Mouse (Mus musculus) liver, embryonic 12.5 days (tissue): ENCODE results near the gene Adcy3. TPM values are rescaled to one million over a fixed set of nuclear protein-coding genes. Genes with fewer than 3 reads are reported as not detected.

Experiments used
- ATAC-seq: fragments of 200-750 bp; cut with Nextera tagmentation; 2 replicates; pipeline ENCODE4 v1.8.0; 2017; ENCODE audit warnings: moderate number of reproducible peaks, mild to moderate bottlenecking, moderate library complexity
- H3K27ac ChIP-seq: fragments of 300-500 bp; sonication (generic); 2 replicates; pipeline ENCODE4 v1.5.1; 2016; ENCODE audit warnings: mild to moderate bottlenecking
- H3K27me3 ChIP-seq: fragments of 300-500 bp; sonication (generic); replicated peaks from 2 replicates; pipeline ENCODE4 v1.6.1; 2016; ENCODE audit warnings: mild to moderate bottlenecking, moderate library complexity
- H3K36me3 ChIP-seq: fragments of 300-500 bp; sonication (generic); 2 replicates; pipeline ENCODE4 v1.6.1; 2016; ENCODE audit warnings: mild to moderate bottlenecking, moderate library complexity
- H3K4me1 ChIP-seq: fragments of 300-500 bp; sonication (generic); 2 replicates; pipeline ENCODE4 v1.6.1; 2016
- H3K4me2 ChIP-seq: fragments of 300-500 bp; sonication (generic); 2 replicates; pipeline ENCODE4 v1.6.1; 2016; ENCODE audit warnings: mild to moderate bottlenecking, moderate library complexity
- H3K4me3 ChIP-seq: fragments of 300-500 bp; sonication (generic); 2 replicates; pipeline ENCODE4 v1.5.1; 2016; ENCODE audit warnings: mild to moderate bottlenecking, moderate library complexity
- H3K9ac ChIP-seq: fragments of 300-500 bp; sonication (generic); 2 replicates; pipeline ENCODE4 v1.6.1; 2016; ENCODE audit warnings: mild to moderate bottlenecking, moderate library complexity
- H3K9me3 ChIP-seq: fragments of 300-500 bp; sonication (generic); replicated peaks from 2 replicates; pipeline ENCODE4 v1.6.1; 2016; ENCODE audit warnings: mild to moderate bottlenecking, moderate library complexity
- WGBS: fragments of 180-500 bp; shearing (Covaris S2); methylation state at CpG from one replicate; pipeline ENCODE4 v1.1.7; 2016; ENCODE audit not compliant: insufficient replicate concordance; 5-methylcytosine and 5-hydroxymethylcytosine counted together
- polyA plus RNA-seq: library from polyadenylated mRNA; unstranded; fragments of >200 nt; fragmentation: Nextera tagmentation; extraction: Ambion mirVana; gene quantifications from 2 replicates; pipeline ENCODE4 v1.2.1, GENCODE M21; 2016

The Adcy3 gene
- polyA plus RNA-seq, 1 experiment from 2014 or later = 2.0 TPM

DNA sequence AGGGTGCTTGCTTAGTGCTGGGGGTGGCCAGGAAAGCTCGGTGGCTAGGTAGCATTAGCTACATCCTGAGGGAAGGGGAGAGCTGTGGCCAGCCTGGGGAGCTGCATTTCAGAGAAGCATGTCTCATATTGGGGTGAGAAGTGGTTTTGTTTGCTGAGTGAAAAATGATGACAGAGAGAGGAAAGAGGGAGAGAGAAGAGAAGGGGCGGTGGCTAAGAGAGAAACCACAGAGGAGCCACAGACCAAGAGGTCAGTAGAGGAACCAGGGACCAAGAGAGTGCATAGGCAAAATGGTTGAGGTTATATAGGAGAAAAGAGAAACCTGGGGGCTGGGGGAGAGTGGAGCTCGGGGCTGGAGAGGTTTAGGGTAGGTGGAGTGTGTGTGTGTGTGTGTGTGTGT, 25.3 kb downstream of the Adcy3 start:
- no peak overlapping the region for H3K9ac ChIP-seq
- no peaks in the 10 kb centered on the region for H3K4me1 ChIP-seq
- H3K27me3 ChIP-seq = no peaks in the 10 kb centered on the region
- H3K27ac ChIP-seq = no peak overlapping the region
- ATAC-seq = no peak
- no peak overlapping the region for H3K4me2 ChIP-seq
- H3K4me3 ChIP-seq = no peak overlapping the region
- H3K9me3 ChIP-seq = no peaks in the 10 kb centered on the region
- no peaks in the 10 kb centered on the region for H3K36me3 ChIP-seq
- 15% methylated on average over 3 of the region's 3 CpGs for WGBS

DNA sequence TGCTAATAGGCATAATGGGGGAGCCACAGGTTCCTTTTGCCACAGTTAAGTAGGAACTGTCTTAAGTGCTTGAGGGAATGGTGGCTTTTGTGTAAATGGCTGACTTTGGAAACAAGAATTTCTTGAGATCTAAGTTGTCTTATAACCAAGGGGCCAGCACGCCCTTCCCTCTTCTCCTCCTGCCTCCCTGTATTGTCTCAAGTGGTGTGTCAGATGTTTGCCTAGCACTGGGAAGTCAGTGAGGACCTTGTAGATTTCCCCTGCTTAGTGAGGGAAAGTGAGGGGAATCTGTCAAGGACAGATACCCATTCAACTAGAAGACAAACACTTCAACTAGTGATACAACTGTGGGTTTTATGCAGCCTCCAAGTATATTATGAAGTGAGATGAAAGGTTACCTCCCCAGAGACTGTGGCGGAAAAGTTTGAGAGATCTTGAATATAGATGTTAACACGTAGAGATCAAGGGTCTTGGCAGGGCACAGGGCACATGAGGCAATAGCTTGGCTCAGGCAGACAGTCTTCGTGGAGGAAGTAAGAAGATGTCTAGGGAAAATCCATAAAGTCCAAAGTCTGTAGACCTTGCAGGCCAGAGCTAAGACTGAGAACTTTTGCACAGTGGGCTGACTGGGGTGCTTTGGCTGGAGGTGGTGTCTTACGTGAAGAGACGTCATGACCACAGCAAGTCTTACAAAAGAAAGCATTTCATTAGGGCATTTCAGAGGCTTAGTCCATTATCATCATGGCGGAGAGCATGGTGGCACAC, 26.1 kb downstream of the Adcy3 start:
- Histone ChIP-seq H3K27me3 (no peaks in the 10 kb centered on the region), H3K9me3 (no peaks in the 10 kb centered on the region), H3K27ac (no peak overlapping the region), H3K4me3 (no peak overlapping the region), H3K4me2 (no peak overlapping the region), H3K36me3 (no peaks in the 10 kb centered on the region), H3K4me1 (no peaks in the 10 kb centered on the region), H3K9ac (no peak overlapping the region)
- ATAC-seq = no peak
- WGBS = 72% methylated on average over 7 of the region's 7 CpGs

DNA sequence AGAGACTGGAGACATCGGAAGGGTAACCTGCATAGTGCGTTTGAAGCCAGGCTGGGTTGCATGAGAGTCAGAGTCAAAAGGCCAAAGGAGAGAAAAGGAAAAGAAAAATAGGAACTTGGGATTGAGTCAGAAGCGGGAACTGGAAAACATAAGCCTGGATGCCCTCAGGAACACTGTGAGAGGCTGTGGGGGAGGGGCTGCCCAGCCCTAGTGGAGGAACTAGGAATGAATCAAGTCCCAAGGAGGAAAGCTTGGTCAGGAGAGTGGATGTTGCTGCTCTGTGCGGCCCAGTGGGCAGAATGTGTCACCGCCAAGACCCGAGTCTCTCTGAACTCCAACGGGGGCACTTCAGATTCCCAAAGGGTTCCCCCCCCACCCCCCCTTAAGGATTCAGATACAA, 27.4 kb downstream of the Adcy3 start:
- no peaks in the 10 kb centered on the region for H3K9me3 ChIP-seq
- 60% methylated on average over 7 of the region's 7 CpGs for WGBS
- H3K4me2 ChIP-seq = no peak overlapping the region
- H3K27me3 ChIP-seq = no peaks in the 10 kb centered on the region
- no peak overlapping the region for H3K27ac ChIP-seq
- H3K9ac ChIP-seq = no peak overlapping the region
- no peak overlapping the region for H3K4me3 ChIP-seq
- no peak for ATAC-seq
- H3K4me1 ChIP-seq = no peaks in the 10 kb centered on the region
- H3K36me3 ChIP-seq = no peaks in the 10 kb centered on the region

DNA sequence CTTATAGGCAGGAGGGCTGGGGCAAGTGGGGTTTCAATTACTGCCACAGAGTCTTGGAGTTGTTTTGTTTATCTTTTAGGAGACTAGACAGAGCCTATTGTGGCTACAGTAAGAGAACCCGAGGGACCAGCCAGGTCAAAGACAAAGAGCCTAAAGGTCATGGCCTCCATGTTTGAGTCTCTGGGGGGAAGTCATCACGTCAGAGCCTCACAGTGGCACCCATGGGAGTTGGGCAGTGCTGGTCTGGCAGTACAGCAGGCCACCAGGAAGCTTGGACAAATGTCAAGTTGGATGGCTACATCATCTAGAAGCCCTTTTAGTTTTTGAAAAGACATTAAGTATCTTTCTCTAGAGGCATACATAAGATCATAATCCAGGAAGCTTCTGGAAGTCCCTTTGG, 30.0 kb downstream of the Adcy3 start:
- no peak overlapping the region for H3K4me3 ChIP-seq
- H3K27ac ChIP-seq = no peak overlapping the region
- H3K36me3 ChIP-seq = no peaks in the 10 kb centered on the region
- ATAC-seq = no peak
- H3K9ac ChIP-seq = no peak overlapping the region
- no peaks in the 10 kb centered on the region for H3K27me3 ChIP-seq
- WGBS = 38% methylated on average over 2 of the region's 2 CpGs
- no peaks in the 10 kb centered on the region for H3K4me1 ChIP-seq
- H3K4me2 ChIP-seq = no peak overlapping the region
- H3K9me3 ChIP-seq = no peaks in the 10 kb centered on the region

DNA sequence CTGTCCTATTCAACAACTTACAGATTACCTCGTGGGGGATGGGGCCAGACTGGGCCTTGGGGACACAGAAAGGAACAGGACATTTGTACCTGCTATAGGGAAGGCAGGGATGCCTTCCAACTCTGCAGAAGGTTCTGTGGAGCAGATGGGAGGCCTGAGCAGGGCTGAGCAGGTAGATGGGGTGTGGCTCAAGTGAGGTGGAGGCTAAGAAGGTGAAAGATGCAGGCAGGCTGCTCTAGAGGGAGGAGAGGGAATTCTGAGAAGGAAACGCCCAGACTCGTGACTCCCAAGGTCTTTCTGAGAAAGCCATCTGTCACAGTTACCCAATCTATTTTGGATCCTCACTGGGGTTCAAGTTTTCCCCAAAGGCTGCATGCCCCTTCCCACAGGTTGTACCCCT, 34.1 kb downstream of the Adcy3 start:
- WGBS = 46% methylated on average over 3 of the region's 3 CpGs
- H3K9ac ChIP-seq = no peak overlapping the region
- no peak overlapping the region for H3K4me3 ChIP-seq
- H3K4me2 ChIP-seq = no peak overlapping the region
- no peaks in the 10 kb centered on the region for H3K27me3 ChIP-seq
- no peaks in the 10 kb centered on the region for H3K4me1 ChIP-seq
- no peak for ATAC-seq
- no peaks in the 10 kb centered on the region for H3K9me3 ChIP-seq
- H3K27ac ChIP-seq = no peak overlapping the region
- no peaks in the 10 kb centered on the region for H3K36me3 ChIP-seq

DNA sequence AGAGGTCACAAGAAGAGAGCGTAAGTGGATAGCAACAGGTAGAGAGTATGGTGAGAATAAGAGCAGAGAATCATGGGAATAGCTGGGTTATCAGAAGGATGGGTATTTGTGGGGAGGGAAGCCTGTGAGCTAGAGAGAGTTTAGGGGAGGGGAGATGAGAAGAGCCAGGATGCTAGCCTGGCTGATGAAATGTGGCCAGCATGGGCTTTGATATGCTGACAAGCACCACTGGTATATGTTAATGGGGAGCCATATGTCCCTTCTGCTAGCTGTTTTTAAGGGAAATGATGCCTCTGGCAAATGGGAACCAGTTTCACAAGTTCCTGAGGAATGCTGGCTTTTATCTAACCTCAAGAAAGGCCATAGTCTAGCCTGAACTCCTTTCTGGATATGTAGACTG, 36.2 kb downstream of the Adcy3 start:
- 77% methylated on average over 1 of the region's 1 CpGs for WGBS
- no peak for ATAC-seq
- H3K27me3 ChIP-seq = no peaks in the 10 kb centered on the region
- H3K9me3 ChIP-seq = no peaks in the 10 kb centered on the region
- no peaks in the 10 kb centered on the region for H3K4me1 ChIP-seq
- H3K9ac ChIP-seq = no peak overlapping the region
- H3K36me3 ChIP-seq = no peaks in the 10 kb centered on the region
- no peak overlapping the region for H3K4me3 ChIP-seq
- no peak overlapping the region for H3K4me2 ChIP-seq
- no peak overlapping the region for H3K27ac ChIP-seq

DNA sequence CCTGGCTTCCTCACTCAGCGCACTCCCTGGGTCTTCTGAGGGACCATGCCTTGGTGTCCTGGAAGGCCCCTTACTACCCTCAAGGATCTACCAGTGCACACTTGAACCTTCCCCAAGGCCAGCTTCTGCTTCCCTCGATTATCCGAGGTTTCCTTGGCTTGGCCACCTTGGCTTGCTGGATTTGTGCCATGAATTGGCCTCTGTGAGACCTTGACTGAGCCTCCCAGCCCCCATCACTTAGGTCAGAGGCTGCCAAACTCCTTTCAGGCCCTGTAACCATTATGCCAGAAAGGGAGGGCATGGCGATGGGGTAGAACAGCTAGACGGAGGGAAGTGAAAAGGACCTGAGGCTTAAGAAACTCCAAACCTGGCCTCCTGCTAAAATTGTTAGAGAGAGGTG, 36.7 kb downstream of the Adcy3 start:
- Histone ChIP-seq H3K9me3 (no peaks in the 10 kb centered on the region), H3K27me3 (no peaks in the 10 kb centered on the region), H3K27ac (no peak overlapping the region), H3K4me3 (no peak overlapping the region), H3K9ac (no peak overlapping the region), H3K36me3 (no peaks in the 10 kb centered on the region), H3K4me1 (no peaks in the 10 kb centered on the region), H3K4me2 (no peak overlapping the region)
- ATAC-seq = no peak
- 68% methylated on average over 5 of the region's 5 CpGs for WGBS

DNA sequence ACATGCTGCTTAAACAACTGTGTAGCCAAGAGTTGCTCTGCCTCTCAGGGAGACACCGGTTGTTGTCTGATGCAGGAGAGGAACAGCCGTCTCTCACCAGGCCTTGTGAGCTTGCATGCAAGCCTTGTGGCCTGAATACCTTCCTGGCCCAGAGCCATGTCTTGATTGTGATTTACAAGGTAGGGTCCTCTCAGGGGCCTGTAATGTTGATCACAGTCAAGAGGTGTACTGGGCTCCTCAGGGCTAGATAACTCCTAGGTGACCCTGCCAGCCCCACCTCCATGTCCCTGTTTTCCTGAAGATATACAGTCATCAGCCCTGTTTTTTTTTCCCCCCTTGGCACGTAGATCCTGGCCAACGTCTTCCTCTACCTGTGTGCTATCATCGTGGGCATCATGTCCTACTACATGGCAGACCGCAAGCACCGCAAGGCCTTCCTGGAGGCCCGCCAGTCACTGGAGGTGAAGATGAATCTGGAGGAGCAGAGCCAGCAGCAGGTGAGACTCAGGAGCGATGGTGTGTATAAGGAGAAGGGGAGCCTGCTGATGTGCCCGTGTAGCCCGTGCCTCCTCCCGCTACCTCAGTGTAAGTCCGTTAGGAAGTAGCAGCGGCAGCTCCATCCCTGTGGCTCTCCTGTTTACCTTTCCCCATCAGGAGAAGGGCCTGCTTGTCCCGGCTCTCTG, 40.3 kb downstream of the Adcy3 start:
- H3K9ac ChIP-seq = no peak overlapping the region

DNA sequence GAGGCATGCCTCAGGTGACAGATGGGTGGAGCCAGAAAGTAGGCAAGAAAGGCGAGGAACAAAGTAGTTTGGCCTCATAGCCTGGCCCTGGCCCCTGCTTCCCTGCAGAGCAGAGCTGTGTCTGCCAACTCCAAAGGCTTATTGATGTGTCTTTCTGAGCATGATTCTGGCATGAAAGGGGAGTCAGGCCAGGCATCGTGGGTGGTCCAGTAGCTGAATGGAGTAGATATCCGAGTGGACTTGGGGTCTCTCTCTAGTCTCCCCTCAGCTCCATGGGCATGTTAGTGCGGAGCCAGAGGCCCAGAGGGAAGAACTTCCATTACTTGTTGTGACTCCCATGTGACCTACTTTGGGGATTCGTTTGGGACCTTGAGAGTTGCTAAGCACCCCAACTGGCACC, 45.9 kb downstream of the Adcy3 start:
- Histone ChIP-seq H3K27ac (no peak overlapping the region), H3K27me3 (no peaks in the 10 kb centered on the region), H3K4me2 (no peak overlapping the region), H3K9me3 (no peaks in the 10 kb centered on the region), H3K4me1 (no peaks in the 10 kb centered on the region), H3K36me3 (no peaks in the 10 kb centered on the region), H3K4me3 (no peak overlapping the region), H3K9ac (no peak overlapping the region)
- ATAC-seq = no peak
- WGBS = 56% methylated on average over 5 of the region's 5 CpGs

More for the DNA sequence above, 40.3 kb downstream of the Adcy3 start:
- Histone ChIP-seq H3K27me3 (no peaks in the 10 kb centered on the region), H3K36me3 (no peaks in the 10 kb centered on the region), H3K27ac (no peak overlapping the region), H3K4me1 (no peaks in the 10 kb centered on the region), H3K4me3 (no peak overlapping the region), H3K4me2 (no peak overlapping the region), H3K9me3 (no peaks in the 10 kb centered on the region)
- 77% methylated on average over 15 of the region's 15 CpGs for WGBS
- no peak for ATAC-seq

DNA sequence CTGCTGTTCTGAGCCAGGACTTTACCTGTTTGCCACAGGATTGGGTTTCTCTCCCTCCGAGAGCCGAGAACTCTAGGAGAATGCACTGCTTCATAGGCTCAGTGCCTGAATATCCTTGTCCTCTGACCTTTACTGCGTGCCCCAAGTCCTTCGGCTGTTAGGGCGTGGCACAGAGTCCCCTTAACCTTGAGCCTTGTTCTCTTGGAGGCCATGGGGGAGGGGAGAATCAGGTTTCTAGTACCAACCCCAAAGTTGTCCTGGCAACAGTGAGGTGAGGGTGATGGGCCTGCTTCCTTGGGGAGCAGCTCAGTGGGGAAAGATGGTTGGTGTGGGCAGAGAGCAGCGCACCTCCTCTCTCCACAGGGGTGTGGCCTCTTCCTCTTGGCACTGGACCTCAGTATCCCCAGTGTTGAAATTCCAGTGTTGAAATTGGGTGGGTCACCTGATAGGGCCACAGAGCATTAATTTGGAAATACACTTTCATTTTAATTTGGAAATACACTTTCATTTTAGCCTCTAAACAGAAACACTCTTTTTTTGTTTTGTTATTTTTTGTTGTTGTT, 46.8 kb downstream of the Adcy3 start:
- Histone ChIP-seq H3K36me3 (no peaks in the 10 kb centered on the region), H3K9me3 (no peaks in the 10 kb centered on the region), H3K4me2 (no peak overlapping the region), H3K4me1 (no peaks in the 10 kb centered on the region), H3K4me3 (no peak overlapping the region), H3K9ac (no peak overlapping the region), H3K27ac (no peak overlapping the region), H3K27me3 (no peaks in the 10 kb centered on the region)
- WGBS = 68% methylated on average over 6 of the region's 6 CpGs
- no peak for ATAC-seq

DNA sequence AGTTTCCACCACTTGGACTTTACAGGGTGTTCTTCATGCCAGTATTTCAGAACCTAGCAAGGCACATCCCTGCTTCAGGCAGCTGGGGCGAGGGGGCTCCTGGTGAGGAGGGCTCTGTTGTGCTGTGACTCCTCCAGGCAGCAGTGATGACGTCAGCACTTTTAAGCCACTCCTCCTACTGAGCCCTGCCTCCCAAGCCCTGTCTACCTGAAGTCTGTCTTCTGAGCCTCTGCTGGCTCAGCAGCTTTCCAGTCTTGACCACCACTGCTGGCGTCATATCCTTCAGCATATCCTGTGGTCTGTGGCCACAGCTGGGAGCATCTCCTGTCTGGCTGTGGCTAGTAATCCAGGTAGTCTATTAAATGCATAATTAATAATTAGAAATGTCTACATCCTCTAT, 47.6 kb downstream of the Adcy3 start:
- 18% methylated on average over 3 of the region's 3 CpGs for WGBS
- ATAC-seq = no peak
- no peaks in the 10 kb centered on the region for H3K4me1 ChIP-seq
- H3K27ac ChIP-seq = no peak overlapping the region
- H3K4me2 ChIP-seq = no peak overlapping the region
- H3K4me3 ChIP-seq = no peak overlapping the region
- no peaks in the 10 kb centered on the region for H3K9me3 ChIP-seq
- H3K36me3 ChIP-seq = no peaks in the 10 kb centered on the region
- H3K27me3 ChIP-seq = no peaks in the 10 kb centered on the region
- no peak overlapping the region for H3K9ac ChIP-seq

DNA sequence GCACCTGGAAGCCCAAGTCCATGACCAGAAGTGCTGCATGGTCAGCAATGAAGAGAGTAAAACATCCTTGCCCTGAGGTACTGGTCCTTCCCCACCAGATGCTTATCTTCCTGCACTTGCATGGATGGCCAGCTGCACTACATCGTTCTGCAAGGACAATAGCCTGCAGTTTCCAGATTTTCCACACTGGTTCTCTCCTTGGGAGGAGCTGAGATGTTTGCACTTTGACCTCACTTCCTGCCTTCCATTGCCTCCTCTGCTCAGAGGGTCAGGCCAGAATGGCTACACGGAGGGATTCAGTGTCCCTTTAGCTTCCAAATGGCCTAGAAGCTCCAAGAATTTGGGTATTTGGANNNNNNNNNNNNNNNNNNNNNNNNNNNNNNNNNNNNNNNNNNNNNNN, 51.7 kb downstream of the Adcy3 start:
- no peak overlapping the region for H3K4me2 ChIP-seq
- no peak overlapping the region for H3K9ac ChIP-seq
- no peaks in the 10 kb centered on the region for H3K36me3 ChIP-seq
- peaks cover 6% of the 10 kb centered on the region; the same call in 1 of the 2 replicates for H3K4me1 ChIP-seq
- H3K9me3 ChIP-seq = no peaks in the 10 kb centered on the region
- H3K27ac ChIP-seq = no peak overlapping the region
- ATAC-seq = no peak
- 36% methylated on average over 2 of the region's 2 CpGs for WGBS
- H3K27me3 ChIP-seq = no peaks in the 10 kb centered on the region
- H3K4me3 ChIP-seq = no peak overlapping the region
